Mouse (Mus musculus): Measurements from ENCODE around the gene Bzw1. TPM values are rescaled to one million over a fixed set of nuclear protein-coding genes. Genes with fewer than 3 reads are reported as not detected.

Gene Bzw1
- total and polyA plus RNA-seq, 3 experiments, result 199 to 268 (median 242) TPM

- DNase-seq (ENCODE audit: low read depth, low spot score), result no peak
- Histone ChIP-seq H3K4me1 (ENCODE audit: control insufficient read depth in 1 of 2, insufficient read depth in 2 of 2, low read length in 2 of 2) (peaks cover 0 to 5% of the 10 kb centered on the region in 2 experiments; a peak in 1 of 4 replicates), H3K9me3 (replicated peaks; ENCODE audit: insufficient read depth, low read length) (no peaks in the 10 kb centered on the region), H3K36me3 (ENCODE audit: control insufficient read depth in 1 of 2, insufficient read depth in 2 of 2, low read length in 2 of 2) (peaks cover 27 to 52% of the 10 kb centered on the region in 2 experiments), H3K4me3 (ENCODE audit: control insufficient read depth in 1 of 2, insufficient read depth in 1 of 2, low read depth in 2 of 2, low read length in 2 of 2) (no peak overlapping the region), H3K79me2 (ENCODE audit: control insufficient read depth, insufficient read depth, low read length, poor library complexity) (peaks cover 34% of the 10 kb centered on the region), H3K27me3 (ENCODE audit: control insufficient read depth in 1 of 2, insufficient read depth in 2 of 2, low read length in 2 of 2) (no peaks in the 10 kb centered on the region), H3K27ac (ENCODE audit: control insufficient read depth, low read depth, low read length) (no peak overlapping the region), H3K9ac (ENCODE audit: control insufficient read depth, low read depth, low read length, poor library complexity, severe bottlenecking) (no peak overlapping the region)
- no peak for TF ChIP-seq POLR2AphosphoS5 (IDR thresholded peaks at IDR 0.05; ENCODE audit: borderline replicate concordance, low read depth, low read length)
- no peak for TF ChIP-seq TBP (IDR thresholded peaks at IDR 0.05; ENCODE audit: low read depth, low read length)
- TF ChIP-seq GABPA (IDR thresholded peaks at IDR 0.05; ENCODE audit: low read depth, low read length), result no peak
- TF ChIP-seq MAX (IDR thresholded peaks at IDR 0.05; ENCODE audit: low read length), result no peak
- TF ChIP-seq GATA1 (IDR thresholded peaks at IDR 0.05; ENCODE audit: low read depth, low read length), result no peak
- no peak for TF ChIP-seq NELFE (IDR thresholded peaks at IDR 0.05; ENCODE audit: low read depth, low read length)
- no peak for TF ChIP-seq TCF12 (IDR thresholded peaks at IDR 0.05; ENCODE audit: low read depth, low read length)
- no peak for TF ChIP-seq USF1 (IDR thresholded peaks at IDR 0.05; ENCODE audit: low read depth, low read length)
- TF ChIP-seq HCFC1 (IDR thresholded peaks at IDR 0.05; ENCODE audit: low read depth, low read length), result no peak
- no peak for TF ChIP-seq ZMIZ1 (IDR thresholded peaks at IDR 0.05; ENCODE audit: low read depth, low read length)
These were observed 27.3 kb downstream of the Bzw1 start for GRCm38 (mm10) chr1:58420032-58420431.

GRCm38 (mm10) chr1:58420961-58421360 lies 28.3 kb downstream of the Bzw1 start:
- Histone ChIP-seq H3K9me3 (replicated peaks; ENCODE audit: insufficient read depth, low read length) (no peaks in the 10 kb centered on the region), H3K27ac (ENCODE audit: control insufficient read depth, low read depth, low read length) (no peak overlapping the region), H3K4me1 (ENCODE audit: control insufficient read depth in 1 of 2, insufficient read depth in 2 of 2, low read length in 2 of 2) (peaks cover 0 to 5% of the 10 kb centered on the region in 2 experiments; a peak in 1 of 4 replicates), H3K9ac (ENCODE audit: control insufficient read depth, low read depth, low read length, poor library complexity, severe bottlenecking) (no peak overlapping the region), H3K36me3 (ENCODE audit: control insufficient read depth in 1 of 2, insufficient read depth in 2 of 2, low read length in 2 of 2) (peaks cover 27 to 45% of the 10 kb centered on the region in 2 experiments), H3K27me3 (ENCODE audit: control insufficient read depth in 1 of 2, insufficient read depth in 2 of 2, low read length in 2 of 2) (no peaks in the 10 kb centered on the region), H3K79me2 (ENCODE audit: control insufficient read depth, insufficient read depth, low read length, poor library complexity) (peaks cover 34% of the 10 kb centered on the region), H3K4me3 (ENCODE audit: control insufficient read depth in 1 of 2, insufficient read depth in 1 of 2, low read depth in 2 of 2, low read length in 2 of 2) (no peak overlapping the region)
- DNase-seq (ENCODE audit: low read depth, low spot score), result no peak
- no peak for TF ChIP-seq ZNF384 (IDR thresholded peaks at IDR 0.05; ENCODE audit: low read depth, low read length)
- TF ChIP-seq POLR2A (IDR thresholded peaks at IDR 0.05; ENCODE audit: control insufficient read depth in 1 of 2, insufficient read depth in 1 of 2, low read depth in 1 of 2, low read length in 2 of 2, poor library complexity in 1 of 2), result no peak
- TF ChIP-seq MAZ (IDR thresholded peaks at IDR 0.05; ENCODE audit: low read depth, low read length), result no peak
- TF ChIP-seq EP300 (IDR thresholded peaks at IDR 0.05; ENCODE audit: low read depth in 1 of 2, low read length in 2 of 2), result no peak
- no peak for TF ChIP-seq ZKSCAN1 (IDR thresholded peaks at IDR 0.05; ENCODE audit: low read depth, low read length)
- TF ChIP-seq MAX (IDR thresholded peaks at IDR 0.05; ENCODE audit: low read length), result no peak
- no peak for TF ChIP-seq RAD21 (IDR thresholded peaks at IDR 0.05; ENCODE audit: low read depth, low read length)
- no peak for TF ChIP-seq MEF2A (IDR thresholded peaks at IDR 0.05; ENCODE audit: extremely low read depth, insufficient replicate concordance, low read depth, low read length, poor library complexity, severe bottlenecking)
- no peak for TF ChIP-seq NELFE (IDR thresholded peaks at IDR 0.05; ENCODE audit: low read depth, low read length)
- TF ChIP-seq NRF1 (IDR thresholded peaks at IDR 0.05; ENCODE audit: insufficient read depth, low read depth, low read length, poor library complexity, severe bottlenecking), result no peak
- TF ChIP-seq RCOR1 (IDR thresholded peaks at IDR 0.05; ENCODE audit: low read depth, low read length), result no peak
- no peak for TF ChIP-seq E2F4 (IDR thresholded peaks at IDR 0.05; ENCODE audit: borderline replicate concordance, low read depth, low read length)
- no peak for TF ChIP-seq GATA1 (IDR thresholded peaks at IDR 0.05; ENCODE audit: low read depth, low read length)
- TF ChIP-seq CHD2 (IDR thresholded peaks at IDR 0.05; ENCODE audit: low read length), result no peak
- no peak for TF ChIP-seq MAFK (IDR thresholded peaks at IDR 0.05; ENCODE audit: borderline replicate concordance, low read depth, low read length)
